ENCODE assay signal across 9 mouse cellular contexts in the genomic region with DNA sequence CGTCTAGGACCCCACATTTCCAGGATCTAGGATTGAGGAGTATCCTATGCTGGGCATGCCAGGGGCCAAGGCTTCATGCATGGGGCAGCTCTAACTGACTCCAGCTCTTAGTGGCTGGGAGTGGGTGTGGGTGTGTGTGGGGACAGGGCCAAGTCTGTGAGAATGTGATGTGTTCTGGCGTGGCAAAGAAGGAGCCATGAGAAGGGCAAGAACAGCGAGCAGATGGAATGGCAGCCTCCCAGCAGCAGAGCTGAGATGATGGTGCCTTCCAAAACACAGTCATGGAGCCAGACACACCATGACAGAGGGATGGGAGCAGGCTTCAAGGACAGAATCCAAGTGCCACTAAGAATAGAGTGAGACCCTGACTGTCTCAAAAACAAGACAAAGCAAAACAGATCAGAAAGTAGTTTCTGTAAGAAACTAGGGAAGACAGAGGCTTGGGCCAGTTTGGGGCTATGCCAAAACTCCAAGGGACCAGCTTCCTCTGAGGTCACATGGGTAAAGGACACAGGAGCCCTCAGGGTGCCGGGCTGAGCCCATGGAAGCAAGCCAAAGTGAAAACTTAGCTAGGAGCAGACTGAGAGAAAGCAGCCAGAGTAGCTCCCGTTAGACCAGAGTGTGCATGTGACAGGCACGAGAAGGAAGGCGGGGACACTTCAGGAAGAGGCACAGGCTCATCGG. TPM values are rescaled to one million over a fixed set of nuclear protein-coding genes. Genes with fewer than 3 reads are reported as not detected.
A peak's percentile ranks its signal among the peaks of the same experiment; 100 is the strongest.
DNase-seq lines count a peak whose midpoint lies in the region; ATAC-seq lines count a peak whose summit lies in the region.
"Had no signal": no experiment of that assay in that cellular context is flagged by ENCODE, and none has a peak within 500 bp of the region (broad histone marks: within the 10 kb centered on the region; RNA-seq: fewer than 3 reads in every experiment).

No protein-coding gene starts in this region.

- 85% methylated on average over 8 of the region's 8 CpGs for WGBS in kidney, embryonic 16.5 days

- peaks cover 19% of the 10 kb centered on the region for H3K4me1 ChIP-seq in kidney, embryonic 16.5 days (ENCODE audit: insufficient read depth, low read length)

- H3K27ac ChIP-seq in kidney, embryonic 16.5 days (ENCODE audit: low read length): no peak overlapping the region

- no peak overlapping the region for H3K4me2 ChIP-seq in kidney, embryonic 16.5 days (replicated peaks; ENCODE audit: low read depth, low read length)

- no peak overlapping the region for H3K9ac ChIP-seq in kidney, embryonic 16.5 days (replicated peaks; ENCODE audit: low read length)

- DNase-seq in kidney, adult 18-20 months: peak; percentile 75
- DNase-seq in gastrocnemius, postnatal 36 days: peak; percentile 37 to 41
- peak; percentile 34 to 41 for DNase-seq in layer of hippocampus, postnatal 10 days (ENCODE audit: low spot score in 2 of 2)
- DNase-seq in telencephalon, adult 2 months (ENCODE audit: low read depth, low spot score): peak; percentile 68
- DNase-seq in urinary bladder, postnatal 4 days (ENCODE audit: low spot score in 2 of 2): no peak

- H3K4me3 ChIP-seq in kidney, embryonic 16.5 days (ENCODE audit: low read length): no peak overlapping the region

- ATAC-seq in kidney, embryonic 16.5 days (ENCODE audit: low FRiP score, low TSS enrichment): no peak
- ATAC-seq in cerebellum, adult (ENCODE audit: insufficient number of reproducible peaks, low FRiP score, low TSS enrichment): peak; percentile 38; the same call in 1 of the 2 replicates
- no peak for ATAC-seq in activated CD4-positive, CD25-positive, alpha-beta regulatory T cell, adult 4 months

- H3K27me3 ChIP-seq in kidney, embryonic 16.5 days (ENCODE audit: insufficient read depth, low read length): no peaks in the 10 kb centered on the region

- intact Hi-C loops in gastrocnemius, postnatal 36 days (cut with DNase I): no loop called here

- peaks cover 39% of the 10 kb centered on the region for H3K36me3 ChIP-seq in kidney, embryonic 16.5 days (ENCODE audit: insufficient read depth, low read length)

- H3K9me3 ChIP-seq in kidney, embryonic 16.5 days (ENCODE audit: low read length): no peaks in the 10 kb centered on the region

RNA-seq across cellular contexts. Expression of a gene that starts 3.9 kb away (rescaled TPM):
- polyA plus RNA-seq in kidney, embryonic 16.5 days (2015; fragmentation: Nextera tagmentation; extraction: Ambion mirVana): 49.5 and 53.4 TPM in 2 replicates
- 1 to 10 TPM; 4.2 to 6.1 TPM for total RNA-seq in gastrocnemius, postnatal 36 days (2021)
- total RNA-seq in layer of hippocampus, postnatal 10 days (2021): 10 to 100 TPM; 36.5 to 43.3 TPM
- 10 to 100 TPM; 16.8 to 18.7 TPM for polyA plus RNA-seq in activated CD4-positive, CD25-positive, alpha-beta regulatory T cell, adult 4 months (2017; shearing (Covaris generic))

RNA-seq across cellular contexts. Expression of a gene that starts 8.7 kb away (rescaled TPM):
- not detected in 2 replicates for polyA plus RNA-seq in kidney, embryonic 16.5 days (2015; fragmentation: Nextera tagmentation; extraction: Ambion mirVana)
- 1 to 10 TPM; 3.7 to 4.3 TPM for total RNA-seq in gastrocnemius, postnatal 36 days (2021)
- 1 to 10 TPM in 1 of 2 experiments, under 1 TPM in 1; 0.89 to 1.4 TPM for total RNA-seq in layer of hippocampus, postnatal 10 days (2021)
- polyA plus RNA-seq in activated CD4-positive, CD25-positive, alpha-beta regulatory T cell, adult 4 months (2017; shearing (Covaris generic)): not detected
- total RNA-seq: ES-E14 had no signal

RNA-seq across cellular contexts. Expression of a gene that starts 21.3 kb away (rescaled TPM):
- 23.2 and 26.8 TPM in 2 replicates for polyA plus RNA-seq in kidney, embryonic 16.5 days (2015; fragmentation: Nextera tagmentation; extraction: Ambion mirVana)
- total RNA-seq in gastrocnemius, postnatal 36 days (2021): 10 to 100 TPM; 13.7 to 14.9 TPM
- total RNA-seq in layer of hippocampus, postnatal 10 days (2021): 10 to 100 TPM; 40.3 to 46.5 TPM
- 10 to 100 TPM; 15.4 to 16.8 TPM for polyA plus RNA-seq in activated CD4-positive, CD25-positive, alpha-beta regulatory T cell, adult 4 months (2017; shearing (Covaris generic))

RNA-seq across cellular contexts. Expression of a gene that starts 28.5 kb away (rescaled TPM):
- 34.4 and 44.7 TPM in 2 replicates for polyA plus RNA-seq in kidney, embryonic 16.5 days (2015; fragmentation: Nextera tagmentation; extraction: Ambion mirVana)
- total RNA-seq in gastrocnemius, postnatal 36 days (2021): 10 to 100 TPM; 10.3 to 10.7 TPM
- total RNA-seq in layer of hippocampus, postnatal 10 days (2021): 1 to 10 TPM; 7.4 to 7.9 TPM
- polyA plus RNA-seq in activated CD4-positive, CD25-positive, alpha-beta regulatory T cell, adult 4 months (2017; shearing (Covaris generic)): under 1 TPM in 1 of 2 experiments, not detected in 1; 0.63 TPM

RNA-seq across cellular contexts. Expression of a gene that starts 50.4 kb away (rescaled TPM):
- polyA plus RNA-seq in kidney, embryonic 16.5 days (2015; fragmentation: Nextera tagmentation; extraction: Ambion mirVana): not detected in 2 replicates
- total RNA-seq in gastrocnemius, postnatal 36 days (2021): not detected
- total RNA-seq in layer of hippocampus, postnatal 10 days (2021): under 1 TPM in 1 of 2 experiments, not detected in 1; 0.18 TPM
- polyA plus RNA-seq in activated CD4-positive, CD25-positive, alpha-beta regulatory T cell, adult 4 months (2017; shearing (Covaris generic)): not detected

Comparison
In these comparisons a context has a peak if more than half of its experiments do, and no peak if none do; other contexts are left out.
1. DNase-seq: peak in kidney, adult 18-20 months (single experiment), gastrocnemius, postnatal 36 days (2 of 2), layer of hippocampus, postnatal 10 days (2 of 2) and telencephalon, adult 2 months (single experiment); none in urinary bladder, postnatal 4 days (0 of 2).
2. RNA of a gene that starts 3.9 kb away (total RNA-seq): 36.5 to 43.3 TPM in layer of hippocampus, postnatal 10 days; 4.2 to 6.1 TPM in gastrocnemius, postnatal 36 days; every median in the first group is over 4 times any median in the second.